Mouse (Mus musculus) G1E-ER4 (cell line): ENCODE results near the gene 9330182O14Rik. TPM values are rescaled to one million over a fixed set of nuclear protein-coding genes. Genes with fewer than 3 reads are reported as not detected.

Source experiments
- GATA1 ChIP-seq: IDR thresholded peaks from one replicate; pipeline ENCODE4 v1.8.0; 2012; ENCODE audit warnings: low read length, inconsistent platforms
- polyA plus RNA-seq: library from polyadenylated mRNA; stranded (reverse); fragments of >175 nt; gene quantifications from 2 replicates; pipeline ENCODE4 v1.2.3, GENCODE M21; 2012

The 9330182O14Rik gene
- polyA plus RNA-seq, 1 experiment = not detected

DNA sequence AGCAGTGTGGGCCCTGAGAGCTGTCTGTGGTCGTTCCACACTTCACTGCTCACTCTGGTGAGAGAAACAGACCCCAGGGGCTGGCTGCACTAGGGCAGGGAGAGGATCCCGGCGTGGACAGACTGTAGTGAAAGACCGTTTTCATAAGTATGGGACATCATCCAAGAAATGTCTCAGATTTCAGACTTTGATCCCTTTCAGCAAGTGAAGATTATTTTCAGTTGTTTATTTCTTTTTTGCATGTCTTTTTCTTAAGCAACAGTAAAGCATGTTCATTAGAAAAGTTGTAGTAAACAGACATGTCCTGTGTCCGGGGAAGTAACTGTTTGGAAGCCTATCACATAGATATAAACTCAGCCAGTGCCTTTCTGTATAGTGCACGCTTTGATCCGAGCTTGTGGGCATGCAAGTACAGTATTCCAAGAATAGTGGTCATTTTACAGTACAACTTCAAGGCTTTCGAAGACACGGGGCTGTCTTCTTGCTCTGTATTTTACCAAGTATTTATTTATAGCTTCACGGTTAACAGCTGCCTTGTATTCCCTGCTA lies 34.0 kb downstream of the 9330182O14Rik start:
- TF ChIP-seq GATA1 = no peak

DNA sequence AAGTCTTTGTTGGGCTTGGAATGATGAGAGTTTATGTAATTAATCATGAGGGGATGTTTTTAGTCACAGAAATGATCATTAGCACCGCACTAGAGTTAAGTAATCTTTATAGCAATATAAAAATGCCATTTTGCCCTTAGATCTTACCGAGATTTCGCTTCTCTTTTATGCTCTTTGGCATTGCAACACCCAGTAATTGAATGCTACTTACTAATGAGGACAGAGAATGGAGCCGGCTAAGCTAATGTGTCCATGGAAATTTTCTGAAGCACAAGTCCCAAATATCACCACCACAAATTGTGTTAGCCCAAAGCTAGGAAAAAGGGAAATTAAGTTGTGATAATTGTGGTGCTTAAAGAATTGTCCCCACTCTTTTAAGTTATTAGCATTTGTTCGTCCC lies 34.9 kb downstream of the 9330182O14Rik start:
- no peak for TF ChIP-seq GATA1

DNA sequence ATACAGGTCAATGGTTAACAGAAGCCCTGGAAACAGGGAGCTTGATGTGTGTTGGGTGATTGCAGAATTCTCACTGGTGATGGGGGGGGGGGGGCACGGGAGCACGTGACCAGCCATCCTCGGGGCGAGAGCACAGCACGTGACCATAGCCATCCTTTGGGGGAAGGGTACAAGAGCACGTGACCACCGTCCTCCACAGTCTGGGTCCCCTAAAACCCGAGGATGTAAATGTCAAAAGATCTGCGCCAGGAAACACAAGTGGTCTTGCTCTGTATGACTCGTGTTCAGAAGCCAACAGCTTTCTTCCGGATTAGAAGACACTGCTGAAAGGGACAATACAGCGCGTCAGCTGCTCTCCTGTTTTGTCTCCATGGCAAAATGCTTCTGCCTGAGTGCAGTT lies 35.5 kb downstream of the 9330182O14Rik start:
- no peak for TF ChIP-seq GATA1

DNA sequence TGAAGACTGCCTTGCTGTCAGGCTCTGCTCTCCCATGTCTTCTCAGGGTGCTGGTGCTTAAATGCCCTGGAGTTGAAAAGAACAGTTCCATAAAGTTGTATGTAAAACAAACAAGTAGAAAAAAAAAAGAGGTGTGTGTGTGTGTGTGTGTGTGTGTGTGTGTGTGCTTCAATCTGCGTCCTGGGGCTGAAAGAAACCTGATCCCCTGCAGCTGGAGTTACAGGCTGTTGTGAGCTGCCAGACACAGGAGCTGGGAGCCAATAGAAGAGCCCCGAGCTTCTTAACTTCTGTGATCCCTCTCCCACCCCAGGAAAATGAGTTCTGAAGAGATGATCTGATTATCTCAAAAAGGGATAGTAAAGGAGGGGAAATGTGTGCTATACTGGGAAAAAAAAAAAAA lies 45.3 kb downstream of the 9330182O14Rik start:
- no peak for TF ChIP-seq GATA1

DNA sequence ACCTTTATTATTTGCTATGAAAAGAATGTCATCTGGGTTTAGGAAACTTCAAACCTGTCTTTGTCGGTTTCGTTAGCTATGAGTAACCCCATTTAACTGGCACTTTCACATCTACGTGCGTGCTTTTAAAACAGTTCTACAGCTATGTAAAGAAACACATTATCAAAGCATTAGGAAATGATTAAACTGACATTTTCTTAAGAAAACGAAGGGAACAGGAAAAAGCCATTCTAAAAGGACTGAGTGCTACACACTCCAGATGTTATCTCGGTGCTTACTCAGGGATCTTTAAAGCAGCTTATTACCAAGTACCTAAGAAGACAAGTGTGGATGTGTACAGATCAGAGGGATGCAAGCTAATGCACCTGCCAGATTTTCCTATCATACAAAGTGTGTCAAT lies 52.9 kb downstream of the 9330182O14Rik start:
- TF ChIP-seq GATA1 = no peak
